Mouse (Mus musculus): ENCODE results near the gene Urgcp.

DNA sequence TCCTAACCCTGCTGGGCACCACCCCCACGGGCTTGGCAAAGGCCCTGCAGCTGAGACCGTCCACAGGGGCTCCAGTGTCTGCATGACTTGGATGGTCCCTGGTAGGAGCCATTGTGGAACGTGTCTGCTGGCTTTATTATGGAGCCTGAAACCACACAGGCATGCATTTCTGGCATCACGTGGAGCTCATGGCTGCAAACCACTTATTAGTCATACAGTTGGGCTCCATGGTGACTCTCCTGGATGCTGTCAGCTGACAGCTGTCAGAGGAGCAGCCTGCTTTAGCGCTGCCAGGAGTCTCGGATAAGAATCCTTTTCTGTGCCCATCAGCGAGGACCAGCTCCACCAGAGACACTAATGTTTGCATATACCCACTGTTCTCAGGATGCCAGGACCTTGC, 33.5 kb upstream of the Urgcp start:
- TF ChIP-seq CTCF (IDR thresholded peaks at IDR 0.05; ENCODE audit: low read depth): no peak
- TF ChIP-seq EP300 (IDR thresholded peaks at IDR 0.05; ENCODE audit: low read depth): no peak
